Mouse (Mus musculus) MEL (cell line): ENCODE measurements around the gene Wdr91. TPM values are rescaled to one million over a fixed set of nuclear protein-coding genes. Genes with fewer than 3 reads are reported as not detected.
A peak's percentile ranks its signal among the peaks of the same experiment; 100 is the strongest.

Source experiments
- DNase-seq: peaks from one replicate; pipeline ENCODE4 v3.0.0; 2011; ENCODE audit warnings: low read depth, low spot score
- H3K27ac ChIP-seq: 2 replicates; pipeline ENCODE4 v1.5.1; 2012; ENCODE audit warnings: low read depth, mild to moderate bottlenecking, control low read depth, low read length, moderate library complexity; ENCODE audit not compliant: control insufficient read depth
- H3K27me3 ChIP-seq, 2 experiments: fragments of 150-350 bp in 1 of 2; sonication (generic) in 1 of 2; 2 replicates each; pipeline ENCODE4 v1.6.1; 2012; ENCODE audit warnings: low read length in 2 of 2, mild to moderate bottlenecking in 2 of 2, improper control_type of control experiment in 1 of 2, moderate library complexity in 1 of 2; ENCODE audit not compliant: insufficient read depth in 2 of 2, control insufficient read depth in 1 of 2
- H3K36me3 ChIP-seq, 2 experiments: 2 replicates each; pipeline ENCODE4 v1.6.1; 2012 to 2014; ENCODE audit warnings: low read length in 2 of 2, improper control_type of control experiment in 1 of 2, inconsistent platforms in 1 of 2, mild to moderate bottlenecking in 1 of 2; ENCODE audit not compliant: insufficient read depth in 2 of 2, control insufficient read depth in 1 of 2
- H3K4me1 ChIP-seq, 2 experiments: fragments of 150-350 bp in 1 of 2; sonication (generic) in 1 of 2; 2 replicates each; pipeline ENCODE4 v1.6.1; 2012; ENCODE audit warnings: low read length in 2 of 2, improper control_type of control experiment in 1 of 2, mild to moderate bottlenecking in 1 of 2; ENCODE audit not compliant: insufficient read depth in 2 of 2, control insufficient read depth in 1 of 2
- H3K4me3 ChIP-seq, 2 experiments: fragments of 150-350 bp in 1 of 2; sonication (generic) in 1 of 2; 2 replicates each; pipeline ENCODE4 v1.5.1; 2012; ENCODE audit warnings: low read depth in 2 of 2, low read length in 2 of 2, mild to moderate bottlenecking in 2 of 2, moderate library complexity in 2 of 2, control low read depth in 1 of 2, improper control_type of control experiment in 1 of 2; ENCODE audit not compliant: control insufficient read depth in 1 of 2, insufficient read depth in 1 of 2
- H3K79me2 ChIP-seq: 2 replicates; pipeline ENCODE4 v1.6.1; 2012; ENCODE audit warnings: mild to moderate bottlenecking, low read length, moderate library complexity; ENCODE audit not compliant: control insufficient read depth, poor library complexity, insufficient read depth
- H3K9ac ChIP-seq: 2 replicates; pipeline ENCODE4 v1.6.1; 2012; ENCODE audit warnings: low read depth, mild to moderate bottlenecking, control low read depth, low read length, moderate library complexity; ENCODE audit not compliant: control insufficient read depth, poor library complexity, severe bottlenecking
- H3K9me3 ChIP-seq: fragments of 150-350 bp; sonication (generic); replicated peaks from 2 replicates; pipeline ENCODE4 v1.6.1; 2012; ENCODE audit warnings: mild to moderate bottlenecking, low read length, improper control_type of control experiment, moderate library complexity; ENCODE audit not compliant: insufficient read depth
- CHD1 ChIP-seq: IDR thresholded peaks from 2 replicates; pipeline ENCODE4 v1.6.1; 2012; ENCODE audit warnings: low read depth, mild to moderate bottlenecking, inconsistent platforms, low read length, improper control_type of control experiment
- CTCF ChIP-seq, 3 experiments: IDR thresholded peaks in 2 of 3; conservative IDR thresholded peaks in 1 of 3; 2 replicates each; pipeline ENCODE4 v1.5.1; 2011 to 2012; ENCODE audit warnings: low read length in 3 of 3, low read depth in 2 of 3, mild to moderate bottlenecking in 2 of 3, improper control_type of control experiment in 1 of 3, inconsistent platforms in 1 of 3, mixed read lengths in 1 of 3, moderate library complexity in 1 of 3; ENCODE audit not compliant: control insufficient read depth in 1 of 3, insufficient read depth in 1 of 3, poor library complexity in 1 of 3, severe bottlenecking in 1 of 3
- E2F4 ChIP-seq: IDR thresholded peaks from 2 replicates; pipeline ENCODE4 v1.6.1; 2011; ENCODE audit warnings: low read depth, low read length, improper control_type of control experiment, borderline replicate concordance
- ELF1 ChIP-seq: IDR thresholded peaks from 2 replicates; pipeline ENCODE4 v1.6.1; 2014; ENCODE audit warnings: low read depth, mild to moderate bottlenecking, inconsistent platforms, low read length, improper control_type of control experiment, moderate library complexity
- EP300 ChIP-seq, 2 experiments: IDR thresholded peaks; 2 replicates each; pipeline ENCODE4 v1.6.1; 2011; ENCODE audit warnings: improper control_type of control experiment in 2 of 2, low read length in 2 of 2, low read depth in 1 of 2, mild to moderate bottlenecking in 1 of 2
- ETS1 ChIP-seq: IDR thresholded peaks from 2 replicates; pipeline ENCODE4 v1.6.1; 2012; ENCODE audit warnings: low read depth, mild to moderate bottlenecking, inconsistent platforms, low read length, improper control_type of control experiment, moderate library complexity
- GABPA ChIP-seq: IDR thresholded peaks from 2 replicates; pipeline ENCODE4 v1.6.1; 2012; ENCODE audit warnings: low read depth, mild to moderate bottlenecking, inconsistent platforms, low read length, improper control_type of control experiment, moderate library complexity
- GATA1 ChIP-seq: IDR thresholded peaks from 2 replicates; pipeline ENCODE4 v1.6.1; 2011; ENCODE audit warnings: low read depth, low read length, improper control_type of control experiment
- HCFC1 ChIP-seq: IDR thresholded peaks from 2 replicates; pipeline ENCODE4 v1.6.1; 2012; ENCODE audit warnings: low read depth, mild to moderate bottlenecking, inconsistent platforms, low read length, improper control_type of control experiment, moderate library complexity
- JUND ChIP-seq: IDR thresholded peaks from 2 replicates; pipeline ENCODE4 v1.6.1; 2011; ENCODE audit warnings: low read depth, mild to moderate bottlenecking, improper control_type of control experiment, low read length
- KAT2A ChIP-seq: conservative IDR thresholded peaks from 2 replicates; pipeline ENCODE4 v1.6.1; 2012; ENCODE audit warnings: low read depth, low read length, improper control_type of control experiment, inconsistent platforms
- MAZ ChIP-seq: IDR thresholded peaks from 2 replicates; pipeline ENCODE4 v1.6.1; 2012; ENCODE audit warnings: low read depth, mild to moderate bottlenecking, inconsistent platforms, low read length, improper control_type of control experiment
- NRF1 ChIP-seq: IDR thresholded peaks from 2 replicates; pipeline ENCODE4 v1.6.1; 2014; ENCODE audit warnings: low read depth, mild to moderate bottlenecking, inconsistent platforms, low read length, improper control_type of control experiment, moderate library complexity; ENCODE audit not compliant: poor library complexity, insufficient read depth, severe bottlenecking
- POLR2A ChIP-seq, 2 experiments: IDR thresholded peaks; 2 replicates each; pipeline ENCODE4 v1.6.1; 2011 to 2012; ENCODE audit warnings: low read length in 2 of 2, mild to moderate bottlenecking in 2 of 2, control low read depth in 1 of 2, improper control_type of control experiment in 1 of 2, low read depth in 1 of 2, moderate library complexity in 1 of 2; ENCODE audit not compliant: control insufficient read depth in 1 of 2, insufficient read depth in 1 of 2, poor library complexity in 1 of 2
- POLR2AphosphoS2 ChIP-seq: IDR thresholded peaks from 2 replicates; pipeline ENCODE4 v1.6.1; 2011; ENCODE audit warnings: low read length, improper control_type of control experiment
- SIN3A ChIP-seq: IDR thresholded peaks from 2 replicates; pipeline ENCODE4 v1.6.1; 2012; ENCODE audit warnings: low read length, improper control_type of control experiment, inconsistent platforms
- SMC3 ChIP-seq: IDR thresholded peaks from 2 replicates; pipeline ENCODE4 v1.6.1; 2011; ENCODE audit warnings: low read depth, low read length, improper control_type of control experiment
- TAL1 ChIP-seq: IDR thresholded peaks from 2 replicates; pipeline ENCODE4 v1.6.1; 2012; ENCODE audit warnings: mild to moderate bottlenecking, inconsistent platforms, low read length, moderate library complexity, mixed read lengths
- TCF12 ChIP-seq: IDR thresholded peaks from 2 replicates; pipeline ENCODE4 v1.6.1; 2014; ENCODE audit warnings: low read depth, mild to moderate bottlenecking, inconsistent platforms, low read length, improper control_type of control experiment, moderate library complexity
- UBTF ChIP-seq: IDR thresholded peaks from 2 replicates; pipeline ENCODE4 v1.6.1; 2012; ENCODE audit warnings: low read depth, mild to moderate bottlenecking, inconsistent platforms, low read length, improper control_type of control experiment, moderate library complexity, borderline replicate concordance; ENCODE audit not compliant: insufficient read depth
- USF1 ChIP-seq: IDR thresholded peaks from 2 replicates; pipeline ENCODE4 v1.6.1; 2014; ENCODE audit warnings: low read depth, mild to moderate bottlenecking, inconsistent platforms, low read length, improper control_type of control experiment, moderate library complexity
- USF2 ChIP-seq, 2 experiments: IDR thresholded peaks; 2 replicates each; pipeline ENCODE4 v1.6.1; 2011 to 2012; ENCODE audit warnings: improper control_type of control experiment in 2 of 2, low read length in 2 of 2, borderline replicate concordance in 1 of 2, inconsistent platforms in 1 of 2, low read depth in 1 of 2, mild to moderate bottlenecking in 1 of 2; ENCODE audit not compliant: insufficient read depth in 1 of 2
- ZC3H11A ChIP-seq: IDR thresholded peaks from 2 replicates; pipeline ENCODE4 v1.6.1; 2012; ENCODE audit warnings: low read depth, mild to moderate bottlenecking, inconsistent platforms, low read length, improper control_type of control experiment
- ZNF384 ChIP-seq: IDR thresholded peaks from 2 replicates; pipeline ENCODE4 v1.6.1; 2012; ENCODE audit warnings: low read depth, mild to moderate bottlenecking, inconsistent platforms, low read length, improper control_type of control experiment
- polyA plus RNA-seq, 2 experiments: library from polyadenylated mRNA; stranded (reverse) in 1 of 2; unstranded in 1 of 2; fragments of >175 nt in 1 of 2; fragments of >200 nt in 1 of 2; gene quantifications; 2 replicates each; pipeline versions ENCODE4 v1.2.1 to v1.2.4; 2012; ENCODE audit warnings: low replicate concordance in 2 of 2, low read depth in 1 of 2; ENCODE audit not compliant: insufficient read length in 2 of 2, insufficient read depth in 1 of 2, missing spikeins in 1 of 2
- total RNA-seq: library from RNA; depleted of rRNA; stranded (reverse); fragments of 300-350 nt; gene quantifications from 2 replicates; pipeline ENCODE4 v1.2.3, GENCODE M21; 2012

The Wdr91 gene
- total and polyA plus RNA-seq, 3 experiments = 11.7 to 24.1 TPM; not detected in 1

- DNase-seq = peak; percentile 51
- Histone ChIP-seq H3K27me3 (no peaks in the 10 kb centered on the region), H3K9ac (0 out of 2 replicates have a peak overlapping the region, but pooled peaks have one; percentile 10), H3K4me1 (peaks cover 5 to 31% of the 10 kb centered on the region in 2 experiments; a peak in 3 of 4 replicates), H3K27ac (peak overlapping the region; percentile 45), H3K79me2 (peaks cover 2% of the 10 kb centered on the region; the same call in 1 of the 2 replicates), H3K9me3 (no peaks in the 10 kb centered on the region), H3K4me3 (no peak overlapping the region), H3K36me3 (peaks cover 0 to 30% of the 10 kb centered on the region in 2 experiments; a peak in 2 of 4 replicates)
- TF ChIP-seq POLR2AphosphoS2 (no peak), SIN3A (peak; percentile 2; the same call in 1 of the 2 replicates), USF1 (peak; percentile 46; the same call in 1 of the 2 replicates)
Observed at GRCm38 (mm10) chr6:34907696-34908260, 2.9 kb downstream of the Wdr91 start.

DNA sequence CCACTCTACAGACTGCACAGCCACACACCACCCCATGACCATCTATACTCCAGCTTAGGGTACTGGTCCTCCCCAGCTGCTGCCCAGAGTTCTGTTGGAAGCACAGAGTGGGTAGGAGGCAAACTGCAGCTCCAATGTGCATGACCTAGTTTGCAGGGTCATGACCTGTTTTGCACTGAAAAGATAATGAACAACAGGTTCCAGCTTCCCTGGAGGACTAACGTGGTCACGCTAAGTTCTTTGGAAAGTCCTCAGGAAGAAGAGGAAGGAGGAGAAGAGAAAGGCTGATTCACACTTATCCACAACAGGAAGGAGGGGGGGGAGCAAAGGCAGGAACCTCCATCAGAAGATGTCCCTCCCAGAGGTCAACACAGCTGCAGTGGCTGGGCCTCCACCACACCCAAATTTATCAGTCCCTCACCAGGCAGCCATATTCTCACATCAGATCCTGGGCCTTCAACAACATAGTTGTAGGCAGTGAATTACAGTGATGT lies 3.5 kb downstream of the Wdr91 start:
- no peaks in the 10 kb centered on the region for H3K27me3 ChIP-seq
- H3K9me3 ChIP-seq = no peaks in the 10 kb centered on the region
- DNase-seq = peak; percentile 43
- H3K4me1 ChIP-seq = peaks cover 5 to 38% of the 10 kb centered on the region in 2 experiments
- H3K9ac ChIP-seq = no peak overlapping the region
- peak; percentile 43 for TF ChIP-seq TAL1
- TF ChIP-seq UBTF = no peak
- no peak for TF ChIP-seq KAT2A
- TF ChIP-seq HCFC1 = no peak
- no peak for TF ChIP-seq POLR2A (IDR thresholded peaks at IDR 0.05; ENCODE audit: control insufficient read depth in 1 of 2, insufficient read depth in 1 of 2, low read depth in 1 of 2, low read length in 2 of 2, poor library complexity in 1 of 2)
- no peak for TF ChIP-seq ELF1
- 0 out of 2 replicates have a peak, but pooled peaks have one; percentile 17 for TF ChIP-seq GATA1
- TF ChIP-seq EP300 (IDR thresholded peaks at IDR 0.05; ENCODE audit: low read depth in 1 of 2, low read length in 2 of 2) = peak; percentile 38 to 53; a peak in 2 of 4 replicates
- TF ChIP-seq CTCF (IDR thresholded peaks at IDR 0.05 in 2 of 3, conservative IDR thresholded peaks at IDR 0.05 in 1 of 3; ENCODE audit: control insufficient read depth in 1 of 3, insufficient read depth in 1 of 3, low read depth in 2 of 3, low read length in 3 of 3, poor library complexity in 1 of 3, severe bottlenecking in 1 of 3) = no peak
- TF ChIP-seq SIN3A = peak; percentile 40; the same call in 1 of the 2 replicates
- TF ChIP-seq TCF12 = 0 out of 2 replicates have a peak, but pooled peaks have one; percentile 31
- no peak for TF ChIP-seq GABPA
- no peak for TF ChIP-seq ZC3H11A
- TF ChIP-seq CHD1 = no peak
- TF ChIP-seq JUND = no peak
- no peak; the same call in 1 of the 2 replicates for TF ChIP-seq MAZ
- TF ChIP-seq ZNF384 = no peak
- TF ChIP-seq USF2 (IDR thresholded peaks at IDR 0.05; ENCODE audit: borderline replicate concordance in 1 of 2, insufficient read depth in 1 of 2, low read depth in 1 of 2, low read length in 2 of 2) = no peak
- TF ChIP-seq NRF1 = no peak
- TF ChIP-seq ETS1 = peak; percentile 48; the same call in 1 of the 2 replicates
- no peak for TF ChIP-seq E2F4
- no peak for TF ChIP-seq POLR2AphosphoS2
- TF ChIP-seq SMC3 = no peak
- no peak overlapping the region for H3K4me3 ChIP-seq
- peak overlapping the region; percentile 45 for H3K27ac ChIP-seq
- H3K36me3 ChIP-seq = peaks cover 0 to 33% of the 10 kb centered on the region in 2 experiments; a peak in 2 of 4 replicates
- peaks cover 2% of the 10 kb centered on the region; the same call in 1 of the 2 replicates for H3K79me2 ChIP-seq
